Mouse (Mus musculus) Patski (cell line): ENCODE data around the gene Uimc1. TPM values are rescaled to one million over a fixed set of nuclear protein-coding genes. Genes with fewer than 3 reads are reported as not detected.

Experiments used
- ATAC-seq: fragments of 100-300 bp; one replicate; pipeline ENCODE4 v1.8.0; 2021
- CTCF ChIA-PET: fragments of 350-600 bp; sonication (Branson Sonifier 250); formaldehyde crosslinking; loops from one replicate; lab custom pipeline; 2022; ENCODE audit warnings: inconsistent platforms; lab: Charles Lee
- POLR2A ChIA-PET: fragments of 350-600 bp; sonication (Branson Sonifier 250); formaldehyde crosslinking; loops from one replicate; lab custom pipeline; 2022; ENCODE audit warnings: antibody characterized with exemption, inconsistent platforms; lab: Charles Lee
- DNase-seq: peaks from one replicate; pipeline ENCODE4 v3.0.0-alpha.2; 2011; ENCODE audit warnings: low read depth, low spot score
- H3K27me3 ChIP-seq: fragments of 371-371 bp; one replicate; pipeline ENCODE4 v1.5.1; 2021
- CTCF ChIP-seq: fragments of 100-300 bp; IDR thresholded peaks from one replicate; pipeline ENCODE4 v1.5.1; 2021
- in situ Hi-C: fragments of 300-500 bp; cut with MboI; formaldehyde crosslinking; loops from 3 replicates; pipeline ENCODE4 v1.11.1; 2018; ENCODE audit warnings: low pct_unique_long_range_greater_than_20kb, mixed read lengths
- polyA plus RNA-seq: library from polyadenylated mRNA; unstranded; gene quantifications from one replicate; pipeline ENCODE4 v1.2.3, GENCODE M21; 2021

The Uimc1 gene
- polyA plus RNA-seq, result 38.1 TPM

- in situ Hi-C loops, result no loop called here
- H3K27me3 ChIP-seq, result no peaks in the 10 kb centered on the region
- ATAC-seq, result peak; percentile 79
- no peak for TF ChIP-seq CTCF
- CTCF ChIA-PET, result interaction anchor here (1.0 kb wide), 1 partner anchor 36 kb away, joined by 3 read pairs; no protein-coding TSS in a partner anchor
- POLR2A ChIA-PET, result no interaction called here
- DNase-seq, result no peak
These were observed at the start of gene Uimc1 for GRCm38 (mm10) chr13:55099726-55100478. TSS of gene Uimc1 (minus strand) at chr13:55100300.

DNA sequence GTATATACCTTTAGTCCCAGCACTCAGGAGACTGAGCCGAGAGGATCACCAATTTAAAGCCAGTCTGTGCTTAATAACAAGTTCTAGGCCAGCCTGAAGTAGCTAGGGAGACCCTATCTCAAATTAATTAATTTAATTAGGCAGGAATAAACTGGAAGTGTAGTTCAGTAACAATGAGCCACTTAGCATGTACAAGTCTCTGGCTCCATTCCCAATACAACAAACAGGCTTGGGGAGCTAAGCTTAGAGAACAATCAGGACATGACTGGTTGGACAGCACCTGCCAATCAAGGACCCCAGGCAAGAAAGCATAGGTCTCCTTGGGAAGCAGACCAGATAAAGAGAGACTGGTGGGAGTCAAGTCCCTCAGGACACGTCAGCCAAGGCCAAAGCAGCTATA is 40.2 kb upstream of the Uimc1 start:
- TF ChIP-seq CTCF, result no peak
- in situ Hi-C loops, result no loop called here
- ChIA-PET CTCF (no interaction called here), POLR2A (interaction anchor here (0.5 kb wide), 1 partner anchor 11 kb away, joined by 6 read pairs; no protein-coding TSS in a partner anchor)
- no peak for DNase-seq
- H3K27me3 ChIP-seq, result no peaks in the 10 kb centered on the region
- ATAC-seq, result no peak

DNA sequence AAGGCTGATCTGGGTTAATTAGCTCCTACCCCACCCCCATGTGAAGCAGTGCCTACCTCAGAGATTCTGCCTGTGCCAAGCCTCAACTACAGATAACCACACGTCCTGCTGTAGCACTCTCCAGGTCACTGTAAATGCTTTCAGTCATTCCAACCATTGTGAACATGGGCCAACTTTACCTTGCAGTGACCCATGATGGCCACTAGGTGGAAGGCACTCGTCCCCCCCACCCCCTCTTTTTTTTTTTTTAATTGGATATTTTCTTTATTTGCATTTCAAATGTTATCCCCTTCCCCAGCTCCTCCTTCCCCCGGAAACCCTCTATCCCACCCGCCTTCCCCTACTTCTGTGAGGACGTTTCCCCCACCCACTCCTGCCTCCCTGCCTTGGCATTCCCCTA is 35.3 kb upstream of the Uimc1 start:
- peak; percentile 56 for TF ChIP-seq CTCF
- H3K27me3 ChIP-seq, result no peaks in the 10 kb centered on the region
- ChIA-PET POLR2A (interaction anchor here (0.7 to 1.1 kb wide), 2 partner anchors 17 to 25 kb away, joined by 4 to 5 read pairs; partner anchors contain the start of gene Fgfr4), CTCF (interaction anchor here (0.9 to 1.6 kb wide), 6 partner anchors 12 to 44 kb away, joined by 3 to 7 read pairs (median 3); partner anchors contain the start of gene Uimc1)
- DNase-seq (no peak), ATAC-seq (no peak)
- in situ Hi-C loops, result loop anchor here (5.0 kb wide), 1 partner anchor 42 kb away; no protein-coding TSS in a partner anchor

- in situ Hi-C loops, result no loop called here
- H3K27me3 ChIP-seq, result no peaks in the 10 kb centered on the region
- no peak for TF ChIP-seq CTCF
- no peak for DNase-seq
- no peak for ATAC-seq
- ChIA-PET CTCF (interaction anchor here (0.9 kb wide), 1 partner anchor 11 kb away, joined by 3 read pairs; no protein-coding TSS in a partner anchor), POLR2A (interaction anchor here (1.5 kb wide), 1 partner anchor 28 kb away, joined by 3 read pairs; the partner anchor contains the start of gene Zfp346)
These were observed 33.3 kb upstream of the Uimc1 start, which contains the start of gene Gm17617 for GRCm38 (mm10) chr13:55133448-55133847. TSS of gene Gm17617 (minus strand) at chr13:55133548.

GRCm38 (mm10) chr13:55124903-55125302 is 24.8 kb upstream of the Uimc1 start:
- no peaks in the 10 kb centered on the region for H3K27me3 ChIP-seq
- ChIA-PET POLR2A (no interaction called here), CTCF (interaction anchor here (1.5 kb wide), 1 partner anchor 61 kb away, joined by 3 read pairs; no protein-coding TSS in a partner anchor)
- no peak for TF ChIP-seq CTCF
- ATAC-seq (no peak), DNase-seq (no peak)
- in situ Hi-C loops, result no loop called here

DNA sequence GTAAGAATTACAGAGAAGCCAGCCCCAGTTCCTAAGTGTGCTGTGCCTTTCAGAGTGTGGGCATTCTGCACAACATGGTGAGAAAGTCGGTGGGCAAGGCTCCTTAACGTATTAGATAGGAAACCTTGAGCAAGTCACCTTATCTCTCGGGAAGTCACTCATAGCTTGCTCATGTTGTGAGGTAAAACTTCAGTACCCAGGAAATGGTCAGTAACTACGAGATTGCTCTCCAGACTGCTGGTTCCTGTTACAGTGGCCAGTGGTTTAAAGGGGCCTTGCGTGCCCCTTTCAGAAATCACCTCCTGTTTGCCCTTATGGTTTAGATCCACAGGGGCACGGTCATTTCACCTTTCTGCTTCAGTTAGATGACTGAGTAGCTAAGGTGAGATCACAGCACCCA is 14.3 kb upstream of the Uimc1 start:
- CTCF ChIA-PET, result interaction anchor here (1.5 kb wide), 1 partner anchor 15 kb away, joined by 6 read pairs; no protein-coding TSS in a partner anchor
- no peak for TF ChIP-seq CTCF
- in situ Hi-C loops, result no loop called here
- no peaks in the 10 kb centered on the region for H3K27me3 ChIP-seq
- no peak for ATAC-seq
- POLR2A ChIA-PET, result no interaction called here
- no peak for DNase-seq

DNA sequence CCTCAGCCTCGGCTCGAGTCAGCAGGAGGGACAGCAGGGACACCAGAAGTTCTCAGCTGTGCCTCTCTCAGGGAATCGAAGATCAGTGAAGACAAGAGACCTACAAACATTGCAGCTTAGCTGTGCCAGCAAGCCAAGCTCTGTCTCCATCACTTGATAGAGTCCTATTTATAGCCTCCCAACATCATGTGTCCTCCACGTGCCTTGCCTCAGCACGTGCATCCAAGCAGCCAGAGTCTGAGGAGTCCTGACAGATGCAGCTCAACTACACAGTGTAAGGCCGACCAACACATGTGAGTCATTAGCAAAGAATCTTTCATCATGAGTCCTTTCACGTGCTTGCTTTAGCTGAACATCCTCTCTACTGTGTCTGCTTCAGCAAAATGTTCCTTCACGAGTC is 7.6 kb upstream of the Uimc1 start:
- in situ Hi-C loops, result no loop called here
- DNase-seq (no peak), ATAC-seq (no peak)
- no peaks in the 10 kb centered on the region for H3K27me3 ChIP-seq
- TF ChIP-seq CTCF, result no peak
- ChIA-PET POLR2A (no interaction called here), CTCF (interaction anchor here (0.9 to 1.4 kb wide), 2 partner anchors 10 to 22 kb away, joined by 3 read pairs; no protein-coding TSS in a partner anchor)

DNA sequence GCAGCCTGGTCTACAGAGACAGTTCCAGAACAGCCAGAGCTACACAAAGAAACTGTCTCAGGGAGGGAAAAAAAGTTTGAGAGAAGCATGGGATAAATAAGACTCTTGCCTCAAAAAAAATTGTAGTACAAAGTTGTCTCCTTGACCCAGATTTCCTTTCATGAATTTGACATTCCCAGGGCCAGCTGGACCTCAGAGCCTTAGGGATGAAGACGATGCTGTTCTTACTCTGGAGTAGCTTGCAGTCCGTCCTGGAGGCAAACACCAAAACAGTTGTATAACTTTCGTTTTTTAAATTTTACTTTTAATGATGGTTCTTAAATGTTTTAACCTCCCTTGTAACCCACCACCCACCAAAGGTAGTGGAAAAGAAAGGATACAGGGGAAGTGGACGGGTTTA is 7.0 kb upstream of the Uimc1 start:
- CTCF ChIA-PET, result interaction anchor here (1.4 kb wide), 1 partner anchor 10 kb away, joined by 3 read pairs; no protein-coding TSS in a partner anchor
- DNase-seq, result no peak
- no peak for TF ChIP-seq CTCF
- H3K27me3 ChIP-seq, result no peaks in the 10 kb centered on the region
- in situ Hi-C loops, result no loop called here
- ATAC-seq, result no peak
- POLR2A ChIA-PET, result no interaction called here

DNA sequence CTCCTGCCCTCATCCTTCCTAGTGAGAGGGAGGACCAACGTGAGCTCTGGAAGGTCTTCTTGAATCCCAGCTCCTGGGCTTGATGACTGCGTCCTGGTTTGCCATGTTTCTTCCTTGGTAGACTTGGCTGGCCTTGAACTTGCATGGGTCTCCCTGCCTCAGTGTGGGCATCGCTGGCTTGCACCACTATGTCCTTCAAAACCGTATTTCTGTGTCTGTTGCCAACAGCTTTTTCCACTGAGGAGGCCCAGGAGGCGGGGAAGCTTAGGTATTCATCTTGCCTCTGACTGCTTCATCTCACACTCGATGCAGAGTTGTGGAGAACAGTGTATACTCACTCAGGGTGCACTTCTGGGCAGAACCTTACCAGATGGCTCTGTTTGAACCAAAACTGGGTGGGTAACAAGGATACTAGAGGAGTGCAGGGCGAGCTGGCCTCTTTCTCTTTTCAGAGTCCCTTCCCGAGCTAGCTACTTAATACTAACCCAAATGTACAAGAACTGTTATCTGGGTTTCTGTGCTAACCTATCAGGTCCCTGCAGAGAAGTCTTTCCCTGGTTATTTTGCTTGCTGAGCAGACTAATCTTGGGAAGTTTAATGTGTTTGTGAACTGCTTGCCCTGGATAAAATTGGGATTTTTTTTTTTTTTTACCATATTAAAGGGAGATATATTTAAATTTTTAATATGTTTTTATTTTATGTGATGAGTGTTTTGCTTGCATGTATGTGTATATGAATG is 6.0 kb upstream of the Uimc1 start:
- ATAC-seq (no peak), DNase-seq (no peak)
- no peaks in the 10 kb centered on the region for H3K27me3 ChIP-seq
- CTCF ChIA-PET, result no interaction called here
- POLR2A ChIA-PET, result interaction anchor here (1.2 kb wide), 1 partner anchor 28 kb away, joined by 3 read pairs; no protein-coding TSS in a partner anchor
- no peak for TF ChIP-seq CTCF
- in situ Hi-C loops, result no loop called here
